Mouse (Mus musculus) MEL (cell line): ENCODE measurements around the gene Nemp1.

Source experiments
- CTCF ChIP-seq, 3 experiments: IDR thresholded peaks in 2 of 3; conservative IDR thresholded peaks in 1 of 3; 2 replicates each; pipeline ENCODE4 v1.5.1; 2011 to 2012; ENCODE audit warnings: low read length in 3 of 3, low read depth in 2 of 3, mild to moderate bottlenecking in 2 of 3, improper control_type of control experiment in 1 of 3, inconsistent platforms in 1 of 3, mixed read lengths in 1 of 3, moderate library complexity in 1 of 3; ENCODE audit not compliant: control insufficient read depth in 1 of 3, insufficient read depth in 1 of 3, poor library complexity in 1 of 3, severe bottlenecking in 1 of 3
- ETS1 ChIP-seq: IDR thresholded peaks from 2 replicates; pipeline ENCODE4 v1.6.1; 2012; ENCODE audit warnings: low read depth, mild to moderate bottlenecking, inconsistent platforms, low read length, improper control_type of control experiment, moderate library complexity
- KAT2A ChIP-seq: conservative IDR thresholded peaks from 2 replicates; pipeline ENCODE4 v1.6.1; 2012; ENCODE audit warnings: low read depth, low read length, improper control_type of control experiment, inconsistent platforms
- MAFK ChIP-seq: IDR thresholded peaks from 2 replicates; pipeline ENCODE4 v1.6.1; 2011; ENCODE audit warnings: low read depth, mild to moderate bottlenecking, low read length, improper control_type of control experiment, borderline replicate concordance
- MEF2A ChIP-seq: IDR thresholded peaks from 2 replicates; pipeline ENCODE4 v1.6.1; 2014; ENCODE audit warnings: low read depth, mild to moderate bottlenecking, inconsistent platforms, low read length, improper control_type of control experiment; ENCODE audit not compliant: poor library complexity, insufficient replicate concordance, severe bottlenecking; ENCODE audit errors: extremely low read depth
- MXI1 ChIP-seq: IDR thresholded peaks from 2 replicates; pipeline ENCODE4 v1.6.1; 2011; ENCODE audit warnings: mild to moderate bottlenecking, low read depth, low read length, improper control_type of control experiment
- POLR2A ChIP-seq, 2 experiments: IDR thresholded peaks; 2 replicates each; pipeline ENCODE4 v1.6.1; 2011 to 2012; ENCODE audit warnings: low read length in 2 of 2, mild to moderate bottlenecking in 2 of 2, control low read depth in 1 of 2, improper control_type of control experiment in 1 of 2, low read depth in 1 of 2, moderate library complexity in 1 of 2; ENCODE audit not compliant: control insufficient read depth in 1 of 2, insufficient read depth in 1 of 2, poor library complexity in 1 of 2
- POLR2AphosphoS2 ChIP-seq: IDR thresholded peaks from 2 replicates; pipeline ENCODE4 v1.6.1; 2011; ENCODE audit warnings: low read length, improper control_type of control experiment
- RAD21 ChIP-seq: IDR thresholded peaks from 2 replicates; pipeline ENCODE4 v1.6.1; 2011; ENCODE audit warnings: mild to moderate bottlenecking, low read depth, low read length, improper control_type of control experiment
- TAL1 ChIP-seq: IDR thresholded peaks from 2 replicates; pipeline ENCODE4 v1.6.1; 2012; ENCODE audit warnings: mild to moderate bottlenecking, inconsistent platforms, low read length, moderate library complexity, mixed read lengths
- TCF12 ChIP-seq: IDR thresholded peaks from 2 replicates; pipeline ENCODE4 v1.6.1; 2014; ENCODE audit warnings: low read depth, mild to moderate bottlenecking, inconsistent platforms, low read length, improper control_type of control experiment, moderate library complexity
- UBTF ChIP-seq: IDR thresholded peaks from 2 replicates; pipeline ENCODE4 v1.6.1; 2012; ENCODE audit warnings: low read depth, mild to moderate bottlenecking, inconsistent platforms, low read length, improper control_type of control experiment, moderate library complexity, borderline replicate concordance; ENCODE audit not compliant: insufficient read depth
- USF1 ChIP-seq: IDR thresholded peaks from 2 replicates; pipeline ENCODE4 v1.6.1; 2014; ENCODE audit warnings: low read depth, mild to moderate bottlenecking, inconsistent platforms, low read length, improper control_type of control experiment, moderate library complexity
- ZNF384 ChIP-seq: IDR thresholded peaks from 2 replicates; pipeline ENCODE4 v1.6.1; 2012; ENCODE audit warnings: low read depth, mild to moderate bottlenecking, inconsistent platforms, low read length, improper control_type of control experiment

- TF ChIP-seq RAD21 = no peak; the same call in 1 of the 2 replicates
- peak in 1 of 3 experiments; percentile 19; a peak in 1 of 6 replicates for TF ChIP-seq CTCF (IDR thresholded peaks at IDR 0.05 in 2 of 3, conservative IDR thresholded peaks at IDR 0.05 in 1 of 3; ENCODE audit: control insufficient read depth in 1 of 3, insufficient read depth in 1 of 3, low read depth in 2 of 3, low read length in 3 of 3, poor library complexity in 1 of 3, severe bottlenecking in 1 of 3)
- no peak for TF ChIP-seq TCF12
- TF ChIP-seq MAFK = no peak
- TF ChIP-seq POLR2A (IDR thresholded peaks at IDR 0.05; ENCODE audit: control insufficient read depth in 1 of 2, insufficient read depth in 1 of 2, low read depth in 1 of 2, low read length in 2 of 2, poor library complexity in 1 of 2) = no peak
- TF ChIP-seq MXI1 = no peak
- TF ChIP-seq TAL1 = no peak
- no peak for TF ChIP-seq ETS1
- no peak for TF ChIP-seq MEF2A
- TF ChIP-seq USF1 = no peak
- no peak for TF ChIP-seq POLR2AphosphoS2
- TF ChIP-seq UBTF = no peak
- TF ChIP-seq KAT2A = no peak
- TF ChIP-seq ZNF384 = no peak
Measured at GRCm38 (mm10) chr10:127622057-127622392, 44.7 kb upstream of the Nemp1 start.
